Mouse (Mus musculus) neural tube, embryonic 13.5 days (tissue): ENCODE data around the gene Spata2. TPM values are rescaled to one million over a fixed set of nuclear protein-coding genes. Genes with fewer than 3 reads are reported as not detected.

Experiments used
- ATAC-seq: fragments of 200-750 bp; cut with Nextera tagmentation; 2 replicates; pipeline ENCODE4 v1.8.0; 2017; ENCODE audit warnings: low read depth, mild to moderate bottlenecking, moderate TSS enrichment, moderate library complexity
- H3K27ac ChIP-seq: fragments of 300-500 bp; sonication (generic); replicated peaks from 2 replicates; pipeline ENCODE4 v1.5.1; 2015; ENCODE audit warnings: moderate library complexity, mild to moderate bottlenecking, inconsistent platforms
- H3K27me3 ChIP-seq: fragments of 300-500 bp; sonication (generic); 2 replicates; pipeline ENCODE4 v1.6.1; 2015; ENCODE audit warnings: mild to moderate bottlenecking, inconsistent platforms
- H3K36me3 ChIP-seq: fragments of 300-500 bp; sonication (generic); 2 replicates; pipeline ENCODE4 v1.6.1; 2015; ENCODE audit warnings: mild to moderate bottlenecking, inconsistent platforms
- H3K4me1 ChIP-seq: fragments of 300-500 bp; sonication (generic); replicated peaks from 2 replicates; pipeline ENCODE4 v1.6.1; 2015; ENCODE audit warnings: inconsistent platforms
- H3K4me2 ChIP-seq: fragments of 300-500 bp; sonication (generic); 2 replicates; pipeline ENCODE4 v1.6.1; 2015; ENCODE audit warnings: inconsistent platforms, mild to moderate bottlenecking, moderate library complexity
- H3K4me3 ChIP-seq: fragments of 300-500 bp; sonication (generic); 2 replicates; pipeline ENCODE4 v1.5.1; 2015; ENCODE audit warnings: mild to moderate bottlenecking, inconsistent platforms
- H3K9ac ChIP-seq: fragments of 300-500 bp; sonication (generic); 2 replicates; pipeline ENCODE4 v1.6.1; 2015; ENCODE audit warnings: moderate library complexity, mild to moderate bottlenecking, inconsistent platforms
- H3K9me3 ChIP-seq: fragments of 300-500 bp; sonication (generic); 2 replicates; pipeline ENCODE4 v1.6.1; 2016; ENCODE audit warnings: inconsistent platforms
- WGBS: fragments of 180-500 bp; shearing (Covaris S2); methylation state at CpG from one replicate; pipeline ENCODE4 v1.1.7; 2015; 5-methylcytosine and 5-hydroxymethylcytosine counted together
- polyA plus RNA-seq: library from polyadenylated mRNA; unstranded; fragments of >200 nt; fragmentation: Nextera tagmentation; extraction: Ambion mirVana; gene quantifications from 2 replicates; pipeline ENCODE4 v1.2.1, GENCODE M21; 2015

Spata2 gene
- polyA plus RNA-seq, 1 experiment from 2014 or later = 26.9 TPM

GRCm38 (mm10) chr2:167487551-167487950 lies 5.1 kb downstream of the Spata2 start:
- no peak for ATAC-seq
- H3K36me3 ChIP-seq = peaks cover 35% of the 10 kb centered on the region
- 92% methylated on average over 6 of the region's 6 CpGs for WGBS
- H3K9ac ChIP-seq = no peak overlapping the region
- H3K9me3 ChIP-seq = no peaks in the 10 kb centered on the region
- no peaks in the 10 kb centered on the region for H3K27me3 ChIP-seq
- H3K27ac ChIP-seq = no peak overlapping the region
- peaks cover 53% of the 10 kb centered on the region for H3K4me1 ChIP-seq
- H3K4me2 ChIP-seq = no peak overlapping the region
- no peak overlapping the region for H3K4me3 ChIP-seq

- Histone ChIP-seq H3K4me3 (no peak overlapping the region), H3K9ac (peak overlapping the region; percentile 34; the same call in 1 of the 2 replicates), H3K9me3 (no peaks in the 10 kb centered on the region), H3K4me2 (no peak overlapping the region), H3K27me3 (no peaks in the 10 kb centered on the region), H3K36me3 (peaks cover 42% of the 10 kb centered on the region), H3K27ac (no peak overlapping the region), H3K4me1 (peaks cover 47% of the 10 kb centered on the region)
- WGBS = 93% methylated on average over 4 of the region's 4 CpGs
- ATAC-seq = no peak
Observed at GRCm38 (mm10) chr2:167486573-167486972, 6.1 kb downstream of the Spata2 start.

- no peak overlapping the region for H3K4me3 ChIP-seq
- H3K36me3 ChIP-seq = peaks cover 46% of the 10 kb centered on the region
- peak overlapping the region; percentile 46; the same call in 1 of the 2 replicates for H3K27ac ChIP-seq
- no peak overlapping the region for H3K4me2 ChIP-seq
- no peaks in the 10 kb centered on the region for H3K9me3 ChIP-seq
- peaks cover 39% of the 10 kb centered on the region for H3K4me1 ChIP-seq
- peak; percentile 32; the same call in 1 of the 2 replicates for ATAC-seq
- 71% methylated on average over 7 of the region's 7 CpGs for WGBS
- peak overlapping the region; percentile 34; the same call in 1 of the 2 replicates for H3K9ac ChIP-seq
- H3K27me3 ChIP-seq = no peaks in the 10 kb centered on the region
Observed at GRCm38 (mm10) chr2:167485501-167486377, 6.9 kb downstream of the Spata2 start.

- H3K27ac ChIP-seq = no peak overlapping the region
- ATAC-seq = no peak
- H3K36me3 ChIP-seq = peaks cover 52% of the 10 kb centered on the region
Observed at GRCm38 (mm10) chr2:167484932-167485331, 7.8 kb downstream of the Spata2 start.

GRCm38 (mm10) chr2:167483827-167484410 lies 8.8 kb downstream of the Spata2 start:
- peaks cover 26% of the 10 kb centered on the region for H3K4me1 ChIP-seq
- 94% methylated on average over 24 of the region's 24 CpGs for WGBS
- H3K4me3 ChIP-seq = no peak overlapping the region
- H3K9ac ChIP-seq = no peak overlapping the region
- H3K27ac ChIP-seq = no peak overlapping the region
- ATAC-seq = no peak
- peaks cover 52% of the 10 kb centered on the region for H3K36me3 ChIP-seq
- H3K4me2 ChIP-seq = no peak overlapping the region
- H3K27me3 ChIP-seq = no peaks in the 10 kb centered on the region
- H3K9me3 ChIP-seq = no peaks in the 10 kb centered on the region

More at GRCm38 (mm10) chr2:167484932-167485331, 7.8 kb downstream of the Spata2 start:
- Histone ChIP-seq H3K9me3 (no peaks in the 10 kb centered on the region), H3K27me3 (no peaks in the 10 kb centered on the region), H3K4me2 (no peak overlapping the region), H3K4me1 (peaks cover 31% of the 10 kb centered on the region), H3K4me3 (no peak overlapping the region), H3K9ac (no peak overlapping the region)
- 94% methylated on average over 11 of the region's 11 CpGs for WGBS

- H3K4me1 ChIP-seq = peaks cover 20% of the 10 kb centered on the region
- no peak overlapping the region for H3K27ac ChIP-seq
- H3K4me2 ChIP-seq = no peak overlapping the region
- H3K9ac ChIP-seq = no peak overlapping the region
- H3K27me3 ChIP-seq = no peaks in the 10 kb centered on the region
- no peak overlapping the region for H3K4me3 ChIP-seq
- WGBS = 94% methylated on average over 27 of the region's 27 CpGs
- peaks cover 52% of the 10 kb centered on the region for H3K36me3 ChIP-seq
- ATAC-seq = no peak
- no peaks in the 10 kb centered on the region for H3K9me3 ChIP-seq
Observed at GRCm38 (mm10) chr2:167483081-167483826, 9.4 kb downstream of the Spata2 start.

- no peak overlapping the region for H3K4me2 ChIP-seq
- H3K9ac ChIP-seq = no peak overlapping the region
- H3K36me3 ChIP-seq = peaks cover 52% of the 10 kb centered on the region
- H3K4me1 ChIP-seq = peaks cover 19% of the 10 kb centered on the region
- WGBS = 94% methylated on average over 4 of the region's 4 CpGs
- H3K4me3 ChIP-seq = no peak overlapping the region
- no peak overlapping the region for H3K27ac ChIP-seq
- H3K9me3 ChIP-seq = no peaks in the 10 kb centered on the region
- no peaks in the 10 kb centered on the region for H3K27me3 ChIP-seq
- no peak for ATAC-seq
Observed at GRCm38 (mm10) chr2:167482681-167483080, 10.0 kb downstream of the Spata2 start.

- peaks cover 51% of the 10 kb centered on the region for H3K36me3 ChIP-seq
- 89% methylated on average over 1 of the region's 1 CpGs for WGBS
Observed at GRCm38 (mm10) chr2:167479501-167479900, 13.2 kb downstream of the Spata2 start.

GRCm38 (mm10) chr2:167478128-167478527 lies 14.6 kb downstream of the Spata2 start:
- Histone ChIP-seq H3K27me3 (no peaks in the 10 kb centered on the region), H3K4me2 (no peak overlapping the region), H3K9ac (no peak overlapping the region), H3K4me3 (no peak overlapping the region), H3K27ac (no peak overlapping the region), H3K36me3 (peaks cover 51% of the 10 kb centered on the region), H3K9me3 (no peaks in the 10 kb centered on the region), H3K4me1 (peaks cover 23% of the 10 kb centered on the region)
- WGBS = 46% methylated on average over 2 of the region's 2 CpGs
- ATAC-seq = no peak

More at GRCm38 (mm10) chr2:167479501-167479900, 13.2 kb downstream of the Spata2 start:
- H3K9me3 ChIP-seq = no peaks in the 10 kb centered on the region
- H3K4me1 ChIP-seq = peaks cover 23% of the 10 kb centered on the region
- H3K27me3 ChIP-seq = no peaks in the 10 kb centered on the region
- no peak overlapping the region for H3K4me2 ChIP-seq
- H3K27ac ChIP-seq = no peak overlapping the region
- no peak for ATAC-seq
- no peak overlapping the region for H3K4me3 ChIP-seq
- no peak overlapping the region for H3K9ac ChIP-seq

GRCm38 (mm10) chr2:167476762-167477161 lies 15.9 kb downstream of the Spata2 start:
- peak overlapping the region; percentile 22 for H3K4me2 ChIP-seq
- 0 out of 2 replicates have a peak overlapping the region, but pooled peaks have one; percentile 50 for H3K9ac ChIP-seq
- no peaks in the 10 kb centered on the region for H3K27me3 ChIP-seq
- H3K4me3 ChIP-seq = no peak overlapping the region
- peak overlapping the region; percentile 88 for H3K27ac ChIP-seq
- 71% methylated on average over 4 of the region's 4 CpGs for WGBS
- ATAC-seq = peak; percentile 25; the same call in 1 of the 2 replicates
- H3K4me1 ChIP-seq = peaks cover 23% of the 10 kb centered on the region
- peaks cover 50% of the 10 kb centered on the region for H3K36me3 ChIP-seq
- H3K9me3 ChIP-seq = no peaks in the 10 kb centered on the region

GRCm38 (mm10) chr2:167476200-167476688 lies 16.4 kb downstream of the Spata2 start:
- H3K36me3 ChIP-seq = peaks cover 55% of the 10 kb centered on the region
- H3K4me3 ChIP-seq = no peak overlapping the region
- ATAC-seq = peak; percentile 80
- WGBS = 10% methylated on average over 7 of the region's 7 CpGs
- no peaks in the 10 kb centered on the region for H3K27me3 ChIP-seq
- H3K4me2 ChIP-seq = peak overlapping the region; percentile 22
- peaks cover 23% of the 10 kb centered on the region for H3K4me1 ChIP-seq
- no peaks in the 10 kb centered on the region for H3K9me3 ChIP-seq
- peak overlapping the region; percentile 50 for H3K9ac ChIP-seq
- H3K27ac ChIP-seq = peak overlapping the region; percentile 88
